Mouse (Mus musculus): ENCODE measurements at regions not wholly inside any gene's neighbourhood (a gene's known extent, or its start where the extent isn't known, plus 50 kb on each side); places are given as distances from the start of the nearest gene placed in this dataset.

GRCm38 (mm10) chr3:149509178-149509577 lies 518.8 kb upstream of the Adgrl2 start:
- WGBS: 88% methylated on average over 6 of the region's 6 CpGs
- no peak overlapping the region for H3K4me3 ChIP-seq (ENCODE audit: low read length)
- H3K4me1 ChIP-seq (ENCODE audit: control insufficient read depth, insufficient read depth, low read depth, low read length): no peaks in the 10 kb centered on the region

GRCm38 (mm10) chr3:149508671-149509070 lies 518.3 kb upstream of the Adgrl2 start:
- no peaks in the 10 kb centered on the region for H3K27me3 ChIP-seq (replicated peaks; ENCODE audit: control insufficient read depth, insufficient read depth, low read length)
- no peak overlapping the region for H3K9ac ChIP-seq (ENCODE audit: low read depth, low read length)
- no peak overlapping the region for H3K4me2 ChIP-seq (ENCODE audit: low read length)
- H3K36me3 ChIP-seq (ENCODE audit: control insufficient read depth, insufficient read depth, low read length): no peaks in the 10 kb centered on the region
- no peaks in the 10 kb centered on the region for H3K4me1 ChIP-seq (ENCODE audit: control insufficient read depth, insufficient read depth, low read depth, low read length)
- no peak overlapping the region for H3K27ac ChIP-seq (ENCODE audit: low read depth, low read length)
- H3K4me3 ChIP-seq (ENCODE audit: low read length): no peak overlapping the region
- H3K9me3 ChIP-seq (ENCODE audit: control insufficient read depth, low read length): no peaks in the 10 kb centered on the region
- 92% methylated on average over 10 of the region's 10 CpGs for WGBS
- ATAC-seq: no peak

More at GRCm38 (mm10) chr3:149509178-149509577, 518.8 kb upstream of the Adgrl2 start:
- H3K9me3 ChIP-seq (ENCODE audit: control insufficient read depth, low read length): no peaks in the 10 kb centered on the region
- H3K4me2 ChIP-seq (ENCODE audit: low read length): no peak overlapping the region
- H3K27ac ChIP-seq (ENCODE audit: low read depth, low read length): no peak overlapping the region
- no peak for ATAC-seq
- H3K9ac ChIP-seq (ENCODE audit: low read depth, low read length): no peak overlapping the region
- no peaks in the 10 kb centered on the region for H3K36me3 ChIP-seq (ENCODE audit: control insufficient read depth, insufficient read depth, low read length)
- no peaks in the 10 kb centered on the region for H3K27me3 ChIP-seq (replicated peaks; ENCODE audit: control insufficient read depth, insufficient read depth, low read length)

- no peak overlapping the region for H3K27ac ChIP-seq (ENCODE audit: low read depth, low read length)
- no peaks in the 10 kb centered on the region for H3K27me3 ChIP-seq (replicated peaks; ENCODE audit: control insufficient read depth, insufficient read depth, low read length)
- 81% methylated on average over 9 of the region's 9 CpGs for WGBS
- no peak overlapping the region for H3K9ac ChIP-seq (ENCODE audit: low read depth, low read length)
- no peaks in the 10 kb centered on the region for H3K36me3 ChIP-seq (ENCODE audit: control insufficient read depth, insufficient read depth, low read length)
- no peaks in the 10 kb centered on the region for H3K9me3 ChIP-seq (ENCODE audit: control insufficient read depth, low read length)
- no peak overlapping the region for H3K4me3 ChIP-seq (ENCODE audit: low read length)
- no peak overlapping the region for H3K4me2 ChIP-seq (ENCODE audit: low read length)
- H3K4me1 ChIP-seq (ENCODE audit: control insufficient read depth, insufficient read depth, low read depth, low read length): no peaks in the 10 kb centered on the region
- no peak for ATAC-seq
Observed at GRCm38 (mm10) chr3:149505692-149506091, 515.3 kb upstream of the Adgrl2 start.

GRCm38 (mm10) chr3:149503992-149504391 lies 513.6 kb upstream of the Adgrl2 start:
- H3K4me3 ChIP-seq (ENCODE audit: low read length): no peak overlapping the region
- ATAC-seq: no peak

GRCm38 (mm10) chr3:149500130-149500529 lies 509.8 kb upstream of the Adgrl2 start:
- ATAC-seq: no peak
- no peak overlapping the region for H3K4me2 ChIP-seq (ENCODE audit: low read length)
- no peak overlapping the region for H3K9ac ChIP-seq (ENCODE audit: low read depth, low read length)
- no peak overlapping the region for H3K4me3 ChIP-seq (ENCODE audit: low read length)
- H3K27me3 ChIP-seq (replicated peaks; ENCODE audit: control insufficient read depth, insufficient read depth, low read length): no peaks in the 10 kb centered on the region
- H3K4me1 ChIP-seq (ENCODE audit: control insufficient read depth, insufficient read depth, low read depth, low read length): no peaks in the 10 kb centered on the region
- no peaks in the 10 kb centered on the region for H3K36me3 ChIP-seq (ENCODE audit: control insufficient read depth, insufficient read depth, low read length)
- no peak overlapping the region for H3K27ac ChIP-seq (ENCODE audit: low read depth, low read length)
- no peaks in the 10 kb centered on the region for H3K9me3 ChIP-seq (ENCODE audit: control insufficient read depth, low read length)
- WGBS: 83% methylated on average over 3 of the region's 3 CpGs

More at GRCm38 (mm10) chr3:149503992-149504391, 513.6 kb upstream of the Adgrl2 start:
- Histone ChIP-seq H3K9ac (ENCODE audit: low read depth, low read length) (no peak overlapping the region), H3K27ac (ENCODE audit: low read depth, low read length) (no peak overlapping the region), H3K27me3 (replicated peaks; ENCODE audit: control insufficient read depth, insufficient read depth, low read length) (no peaks in the 10 kb centered on the region), H3K4me2 (ENCODE audit: low read length) (no peak overlapping the region), H3K4me1 (ENCODE audit: control insufficient read depth, insufficient read depth, low read depth, low read length) (no peaks in the 10 kb centered on the region), H3K9me3 (ENCODE audit: control insufficient read depth, low read length) (no peaks in the 10 kb centered on the region), H3K36me3 (ENCODE audit: control insufficient read depth, insufficient read depth, low read length) (no peaks in the 10 kb centered on the region)
- WGBS: 89% methylated on average over 2 of the region's 2 CpGs

- Histone ChIP-seq H3K36me3 (ENCODE audit: control insufficient read depth, insufficient read depth, low read length) (no peaks in the 10 kb centered on the region), H3K4me3 (ENCODE audit: low read length) (no peak overlapping the region), H3K27me3 (replicated peaks; ENCODE audit: control insufficient read depth, insufficient read depth, low read length) (no peaks in the 10 kb centered on the region), H3K4me1 (ENCODE audit: control insufficient read depth, insufficient read depth, low read depth, low read length) (no peaks in the 10 kb centered on the region), H3K9ac (ENCODE audit: low read depth, low read length) (no peak overlapping the region), H3K9me3 (ENCODE audit: control insufficient read depth, low read length) (no peaks in the 10 kb centered on the region), H3K27ac (ENCODE audit: low read depth, low read length) (no peak overlapping the region), H3K4me2 (ENCODE audit: low read length) (no peak overlapping the region)
- no peak for ATAC-seq
- WGBS: 85% methylated on average over 1 of the region's 1 CpGs
Observed at GRCm38 (mm10) chr3:149498765-149499164, 508.4 kb upstream of the Adgrl2 start.

- no peaks in the 10 kb centered on the region for H3K36me3 ChIP-seq (ENCODE audit: control insufficient read depth, insufficient read depth, low read length)
- no peak overlapping the region for H3K9ac ChIP-seq (ENCODE audit: low read depth, low read length)
- 80% methylated on average over 10 of the region's 10 CpGs for WGBS
- no peak overlapping the region for H3K4me3 ChIP-seq (ENCODE audit: low read length)
- H3K4me1 ChIP-seq (ENCODE audit: control insufficient read depth, insufficient read depth, low read depth, low read length): no peaks in the 10 kb centered on the region
- no peaks in the 10 kb centered on the region for H3K9me3 ChIP-seq (ENCODE audit: control insufficient read depth, low read length)
- no peak for ATAC-seq
- H3K4me2 ChIP-seq (ENCODE audit: low read length): no peak overlapping the region
- no peaks in the 10 kb centered on the region for H3K27me3 ChIP-seq (replicated peaks; ENCODE audit: control insufficient read depth, insufficient read depth, low read length)
- no peak overlapping the region for H3K27ac ChIP-seq (ENCODE audit: low read depth, low read length)
Observed at GRCm38 (mm10) chr3:149496829-149497471, 506.6 kb upstream of the Adgrl2 start.

GRCm38 (mm10) chr3:149496122-149496521 lies 505.8 kb upstream of the Adgrl2 start:
- H3K4me1 ChIP-seq (ENCODE audit: control insufficient read depth, insufficient read depth, low read depth, low read length): no peaks in the 10 kb centered on the region
- H3K9ac ChIP-seq (ENCODE audit: low read depth, low read length): no peak overlapping the region
- H3K4me2 ChIP-seq (ENCODE audit: low read length): no peak overlapping the region
- H3K36me3 ChIP-seq (ENCODE audit: control insufficient read depth, insufficient read depth, low read length): no peaks in the 10 kb centered on the region
- no peak overlapping the region for H3K4me3 ChIP-seq (ENCODE audit: low read length)
- WGBS: 82% methylated on average over 2 of the region's 2 CpGs
- no peak overlapping the region for H3K27ac ChIP-seq (ENCODE audit: low read depth, low read length)
- H3K9me3 ChIP-seq (ENCODE audit: control insufficient read depth, low read length): no peaks in the 10 kb centered on the region
- no peak for ATAC-seq
- no peaks in the 10 kb centered on the region for H3K27me3 ChIP-seq (replicated peaks; ENCODE audit: control insufficient read depth, insufficient read depth, low read length)

- 89% methylated on average over 4 of the region's 4 CpGs for WGBS
- no peak overlapping the region for H3K4me2 ChIP-seq (ENCODE audit: low read length)
- H3K9ac ChIP-seq (ENCODE audit: low read depth, low read length): no peak overlapping the region
- no peak overlapping the region for H3K4me3 ChIP-seq (ENCODE audit: low read length)
- no peaks in the 10 kb centered on the region for H3K9me3 ChIP-seq (ENCODE audit: control insufficient read depth, low read length)
- no peaks in the 10 kb centered on the region for H3K4me1 ChIP-seq (ENCODE audit: control insufficient read depth, insufficient read depth, low read depth, low read length)
- no peaks in the 10 kb centered on the region for H3K27me3 ChIP-seq (replicated peaks; ENCODE audit: control insufficient read depth, insufficient read depth, low read length)
- no peak for ATAC-seq
- no peaks in the 10 kb centered on the region for H3K36me3 ChIP-seq (ENCODE audit: control insufficient read depth, insufficient read depth, low read length)
- H3K27ac ChIP-seq (ENCODE audit: low read depth, low read length): no peak overlapping the region
Observed at GRCm38 (mm10) chr3:149488147-149488546, 497.8 kb upstream of the Adgrl2 start.
